Mouse (Mus musculus): ENCODE measurements at regions not wholly inside any gene's neighbourhood (a gene's known extent, or its start where the extent isn't known, plus 50 kb on each side); places are given as distances from the start of the nearest gene placed in this dataset.

DNA sequence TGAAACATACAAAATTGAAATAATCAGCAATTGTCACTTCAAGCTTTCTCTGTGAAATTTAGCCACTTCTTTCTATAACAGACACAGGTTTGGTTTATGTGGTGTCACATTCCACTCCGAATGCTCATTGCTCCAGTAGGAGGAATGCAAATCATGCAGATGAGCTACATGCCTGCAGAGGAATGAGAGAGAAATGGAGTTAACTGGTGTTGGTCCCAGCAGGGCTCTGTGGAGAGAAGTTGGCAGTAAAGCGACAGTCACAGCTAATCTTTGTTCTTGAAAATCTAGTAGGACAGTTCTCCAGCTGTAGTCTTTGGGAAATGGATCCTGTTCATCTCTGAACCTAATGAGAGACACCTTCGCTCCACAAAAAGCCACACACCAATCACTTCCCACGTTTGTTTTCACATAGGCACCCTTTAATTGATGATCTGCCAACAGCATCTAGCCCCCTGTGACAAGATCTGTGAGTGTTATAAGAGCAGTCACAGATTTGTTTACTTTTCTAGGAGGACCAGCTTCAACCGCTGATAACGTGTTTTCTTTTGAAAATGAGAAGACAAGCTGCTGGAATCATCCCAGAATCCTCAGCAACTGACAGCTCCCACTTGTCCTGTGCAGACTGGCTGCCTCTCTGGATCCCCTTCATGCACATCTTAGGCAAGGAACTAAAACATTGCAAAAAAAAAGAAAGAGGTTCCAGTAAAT is 880.4 kb downstream of the Rapgef2 start:
- TF ChIP-seq POLR2A (IDR thresholded peaks at IDR 0.05; ENCODE audit: borderline replicate concordance, insufficient read depth, low read length) (no peak), CTCF (IDR thresholded peaks at IDR 0.05; ENCODE audit: borderline replicate concordance, insufficient read depth, low read depth, low read length) (no peak)

Measured in cerebellum, adult 2 months (tissue).